Mouse (Mus musculus): ENCODE data around the gene Mgat4b.

Mgat4b gene

DNA sequence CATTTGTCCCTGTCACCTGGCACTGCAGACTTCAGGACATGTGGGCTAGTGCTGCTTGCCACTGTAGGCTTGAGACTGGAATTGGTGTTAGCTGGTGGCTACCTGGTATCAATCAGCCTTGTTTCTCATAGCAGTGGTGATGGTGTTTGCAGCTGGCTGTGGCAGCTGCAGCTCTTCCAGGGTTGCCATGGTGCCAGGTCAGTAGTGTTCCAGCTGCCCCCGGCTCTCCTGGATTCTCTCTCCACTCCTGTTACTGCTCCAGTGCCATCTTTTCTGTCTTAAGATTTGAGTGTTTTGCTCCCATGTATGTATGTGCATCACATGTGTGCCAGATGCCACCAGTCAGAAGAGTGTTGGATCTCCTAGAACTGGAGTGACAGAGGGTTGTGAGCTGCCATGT lies 42.7 kb downstream of the Mgat4b start:
- no peak for DNase-seq

DNA sequence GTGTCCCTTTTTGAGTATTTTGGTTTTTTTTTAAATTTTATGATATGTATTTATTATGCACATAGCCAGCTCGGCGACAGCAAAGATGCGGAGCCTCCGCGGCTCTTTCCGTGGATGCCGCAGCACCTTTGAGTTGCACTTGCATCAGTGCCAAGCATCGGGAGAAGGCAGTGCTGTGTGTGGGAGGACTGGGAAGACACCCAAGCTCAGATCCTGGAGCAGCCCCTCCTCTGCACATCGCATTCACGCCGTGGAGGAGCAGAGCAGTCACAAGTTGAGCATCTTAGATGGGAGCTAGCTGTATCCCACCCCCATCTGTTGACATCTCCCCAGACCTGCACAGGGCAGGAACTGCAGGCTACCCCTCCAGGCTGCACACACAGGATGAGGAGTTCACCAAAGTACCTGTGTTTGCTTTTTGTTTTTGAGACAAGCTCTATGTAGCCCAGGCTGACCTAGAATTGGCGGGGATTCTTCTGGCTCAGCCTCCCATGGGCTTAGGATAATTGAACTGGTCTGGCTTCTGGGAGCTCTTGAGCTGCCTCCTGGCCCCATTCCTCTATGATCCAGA lies 43.4 kb downstream of the Mgat4b start:
- DNase-seq, result no peak

DNA sequence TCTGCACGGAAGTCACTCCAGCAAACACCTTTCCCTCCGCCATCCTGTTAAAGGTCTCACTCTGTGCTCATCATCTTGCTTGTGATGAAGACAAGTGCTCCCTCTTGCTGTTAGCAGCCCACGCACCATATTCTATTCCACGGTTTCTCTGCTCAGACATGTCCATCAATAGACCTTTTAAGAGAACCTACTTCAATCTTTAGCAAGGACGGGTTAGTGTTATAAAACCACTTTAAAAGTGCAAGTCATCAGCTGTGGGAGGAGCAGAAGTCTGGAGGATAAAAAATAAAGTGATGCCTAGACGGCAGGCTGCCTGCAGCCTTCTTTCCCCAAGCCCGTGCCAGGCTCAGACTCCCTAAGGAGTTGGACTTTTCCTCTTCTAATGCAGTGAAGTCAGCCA lies 45.9 kb downstream of the Mgat4b start:
- DNase-seq, result no peak

DNA sequence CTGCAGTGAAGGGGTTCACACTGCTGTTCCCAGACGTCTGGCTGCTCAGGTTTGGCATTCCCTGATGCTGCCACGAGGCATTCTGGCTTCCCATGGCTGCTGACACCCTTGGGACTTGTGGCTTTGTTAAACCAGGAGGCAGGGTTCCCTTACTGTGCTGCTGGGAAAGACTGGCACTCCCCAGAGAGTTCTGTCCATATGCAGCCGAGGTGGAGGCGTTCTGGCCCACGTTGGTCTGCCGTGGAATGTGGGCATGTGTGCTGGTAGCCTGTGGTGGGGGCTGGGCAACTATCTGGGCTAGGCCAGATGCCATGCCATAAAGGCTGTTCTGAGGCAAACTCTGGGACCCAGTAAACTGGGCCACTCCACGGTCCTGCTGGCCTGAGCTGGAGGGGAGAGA lies 47.6 kb downstream of the Mgat4b start:
- no peak for DNase-seq

DNA sequence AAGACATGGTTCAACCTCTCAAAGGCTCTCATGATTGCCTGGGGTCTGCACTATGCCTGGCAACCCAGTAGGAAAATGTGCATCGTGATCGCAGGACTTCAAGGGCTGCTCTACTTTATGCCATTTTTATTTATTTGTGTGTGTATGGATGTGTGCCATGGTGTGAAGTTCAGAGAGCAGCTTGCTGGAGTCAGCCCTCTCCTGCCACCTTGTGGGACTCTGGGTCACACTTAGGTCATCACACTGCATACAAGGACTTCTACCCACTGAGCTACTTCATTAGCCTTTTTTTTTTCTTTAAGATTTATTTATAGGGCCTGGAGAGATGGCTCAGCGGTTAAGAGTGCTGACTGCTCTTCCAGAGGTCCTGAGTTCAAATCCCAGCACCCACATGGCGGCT lies 51.3 kb downstream of the Mgat4b start:
- DNase-seq, result peak; percentile 68

DNA sequence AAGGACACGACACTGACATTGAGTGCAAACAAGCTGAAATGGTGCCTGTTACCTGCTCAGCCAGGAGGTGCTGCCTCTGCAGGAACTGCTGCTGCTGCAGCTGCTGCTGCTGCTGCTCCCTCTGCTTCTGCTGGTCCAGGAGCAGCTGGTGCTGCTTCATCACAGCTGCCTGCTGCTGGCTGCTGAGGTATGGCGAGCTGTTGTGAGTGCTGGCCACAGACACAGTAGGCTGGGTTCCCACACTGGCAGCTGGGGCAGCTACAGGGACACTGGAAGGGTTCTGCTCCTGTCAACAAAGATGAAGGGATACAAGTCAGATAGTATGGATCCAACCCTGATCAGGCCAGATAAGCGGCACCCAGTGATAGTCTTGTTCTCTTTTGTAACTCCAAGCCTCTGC lies 52.5 kb downstream of the Mgat4b start:
- no peak for DNase-seq

DNA sequence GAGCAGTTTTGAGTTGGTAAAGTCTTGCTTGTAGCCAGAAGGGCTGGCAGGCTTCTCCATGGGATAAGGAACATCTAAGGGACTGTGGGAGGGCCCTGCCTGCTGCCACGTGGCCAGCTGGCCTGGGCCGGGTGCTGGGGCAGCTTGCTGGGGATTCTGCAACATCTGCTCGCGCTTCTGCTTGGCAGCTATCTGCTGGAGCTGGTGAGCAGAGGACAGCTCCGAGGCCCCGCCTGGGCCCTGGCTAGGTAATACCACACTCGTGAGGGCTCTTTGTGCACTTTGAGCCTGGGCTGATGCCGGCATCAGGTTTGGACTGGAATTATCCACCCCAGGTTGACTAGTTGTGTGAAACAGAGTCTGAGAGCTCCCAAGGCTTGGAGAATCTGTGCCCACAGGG lies 55.2 kb downstream of the Mgat4b start:
- DNase-seq, result peak; percentile 81

DNA sequence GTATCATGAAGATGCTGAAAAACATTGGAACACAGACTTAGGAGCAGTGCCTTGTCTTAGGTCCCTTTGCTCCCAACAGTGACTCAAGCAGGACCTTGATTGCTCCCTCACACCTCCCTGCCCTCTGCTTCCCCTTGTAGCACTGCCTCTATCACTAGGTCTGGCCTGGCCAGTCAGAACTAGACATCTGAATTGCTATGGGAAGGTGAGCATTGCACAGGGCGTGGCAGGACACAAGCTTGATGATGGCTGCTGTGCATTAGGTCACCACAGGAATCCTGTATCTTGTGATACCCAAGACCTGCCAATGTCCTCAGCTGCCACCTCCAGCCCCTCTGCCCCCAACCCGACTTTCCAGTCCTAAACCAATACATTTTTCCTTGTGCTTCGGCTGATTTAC lies 56.3 kb downstream of the Mgat4b start:
- no peak for DNase-seq

DNA sequence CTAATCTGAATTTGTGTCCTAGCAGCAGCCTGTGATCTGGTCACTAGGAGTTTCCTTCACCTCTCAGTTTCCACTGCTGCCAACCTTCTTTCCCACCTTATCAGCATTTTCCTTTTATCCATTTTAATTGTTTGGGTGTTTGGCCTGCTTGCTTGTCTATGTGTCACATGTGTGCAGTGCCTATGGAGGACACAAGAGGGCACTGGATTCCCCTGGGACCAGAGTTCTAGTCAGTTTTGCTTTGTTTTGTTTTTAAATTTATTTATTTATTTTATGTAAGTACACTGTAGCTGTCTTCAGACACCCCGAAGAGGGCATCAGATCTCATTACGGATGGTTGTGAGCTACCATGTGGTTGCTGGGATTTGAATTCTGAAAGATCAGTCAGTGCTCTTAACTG lies 58.5 kb downstream of the Mgat4b start:
- DNase-seq, result no peak

DNA sequence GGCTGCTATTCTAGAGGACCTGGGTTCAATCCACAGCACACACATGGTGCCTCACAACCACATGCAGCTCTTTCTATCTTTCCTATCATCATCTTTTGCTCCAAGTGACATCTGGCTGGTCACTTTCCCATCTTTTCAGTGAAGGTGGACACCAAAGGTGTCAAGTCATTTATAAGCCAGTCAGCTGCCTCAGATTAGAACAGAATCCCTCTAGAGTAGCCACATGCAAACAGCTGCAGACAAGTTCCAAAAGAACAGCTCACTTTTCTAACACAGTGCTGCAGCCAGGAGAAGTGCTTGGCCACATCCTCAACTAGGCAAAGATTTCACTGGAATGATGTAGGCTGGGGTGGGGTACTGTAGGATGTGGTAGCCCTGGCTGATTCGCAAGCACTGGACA lies 59.2 kb downstream of the Mgat4b start:
- no peak for DNase-seq

DNA sequence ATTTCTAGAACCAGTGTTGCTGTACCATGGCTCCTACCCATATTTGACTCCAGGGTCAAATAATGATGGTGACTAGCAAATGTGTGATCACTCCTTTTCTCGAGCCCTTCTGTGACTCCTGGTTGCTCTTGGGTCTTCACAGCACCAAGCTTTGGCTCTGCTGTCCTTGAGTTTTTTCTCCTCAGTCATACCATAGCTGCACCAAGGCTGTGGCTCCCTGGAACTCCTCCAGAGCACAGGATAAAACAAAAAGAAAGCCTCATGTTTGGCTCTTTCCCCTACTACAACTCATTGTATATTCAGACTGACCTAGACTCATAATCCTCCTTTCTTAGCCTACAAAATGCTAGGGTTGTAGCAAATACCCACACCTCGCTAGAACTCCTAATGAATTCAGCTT lies 62.1 kb downstream of the Mgat4b start:
- DNase-seq, result no peak

DNA sequence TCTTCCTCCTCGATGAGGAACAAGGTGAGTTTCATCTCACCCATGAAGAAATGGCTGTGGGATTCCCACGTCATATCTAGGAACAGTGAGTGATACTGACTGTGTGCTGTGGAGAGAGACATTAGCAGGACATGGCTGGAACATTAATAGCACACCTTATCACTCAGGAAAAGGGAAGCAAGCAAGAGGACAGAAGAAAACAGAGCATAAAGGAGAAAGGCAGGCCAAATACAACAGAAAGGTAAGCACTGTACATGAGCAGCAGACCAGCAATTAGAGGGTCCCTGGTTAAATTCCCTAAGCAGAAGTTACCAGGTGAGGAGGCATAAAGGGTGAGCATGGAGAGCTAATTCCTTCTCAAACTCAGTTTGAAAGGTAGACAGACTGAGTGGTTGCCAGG lies 64.4 kb downstream of the Mgat4b start:
- DNase-seq, result no peak

DNA sequence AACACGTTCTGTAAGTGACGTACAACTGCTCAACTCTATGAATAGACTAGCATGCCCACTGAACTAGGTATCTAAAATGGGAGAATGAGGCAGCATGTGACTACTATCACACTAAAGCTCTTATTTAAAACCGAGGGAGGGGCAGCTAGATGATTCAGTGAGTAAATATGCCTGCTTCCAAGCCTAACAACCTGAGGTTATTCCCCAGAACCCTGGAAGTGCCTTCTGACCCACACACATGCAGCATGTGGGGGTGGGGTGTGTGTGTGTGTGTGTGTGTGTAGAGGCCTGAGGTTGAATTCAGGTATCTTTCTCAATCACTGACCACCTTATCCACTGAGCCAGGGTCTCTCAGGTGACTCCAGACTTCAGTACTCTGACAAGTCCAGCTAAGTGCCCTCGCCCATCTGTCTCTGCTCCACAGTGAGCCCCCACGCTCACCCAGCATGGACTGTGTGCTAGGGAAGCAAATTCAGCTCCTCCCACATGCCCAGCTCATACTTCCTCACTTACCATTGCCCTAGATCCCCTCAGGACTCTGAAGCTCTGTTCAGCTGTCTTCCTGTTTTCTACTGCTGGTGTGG lies 65.0 kb downstream of the Mgat4b start:
- DNase-seq, result no peak

DNA sequence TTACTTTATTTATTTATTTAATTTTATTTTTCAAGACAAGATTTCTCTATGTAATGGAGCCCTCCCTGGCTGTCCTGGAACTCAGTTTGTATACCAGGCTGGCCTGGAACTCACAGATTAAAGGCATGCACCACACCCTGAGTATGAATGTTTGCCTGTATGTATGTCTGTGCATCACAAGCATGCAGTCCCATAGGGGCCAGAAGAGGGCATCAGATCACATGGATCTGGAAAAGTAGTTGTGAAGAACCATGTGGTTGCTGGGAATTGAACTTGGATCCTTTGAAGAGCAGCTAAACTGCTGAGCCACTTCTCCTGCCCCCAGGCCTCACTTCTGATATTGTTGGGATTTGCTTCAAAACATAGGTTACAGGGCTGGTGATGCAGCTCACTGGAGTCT lies 66.3 kb downstream of the Mgat4b start:
- no peak for DNase-seq

DNA sequence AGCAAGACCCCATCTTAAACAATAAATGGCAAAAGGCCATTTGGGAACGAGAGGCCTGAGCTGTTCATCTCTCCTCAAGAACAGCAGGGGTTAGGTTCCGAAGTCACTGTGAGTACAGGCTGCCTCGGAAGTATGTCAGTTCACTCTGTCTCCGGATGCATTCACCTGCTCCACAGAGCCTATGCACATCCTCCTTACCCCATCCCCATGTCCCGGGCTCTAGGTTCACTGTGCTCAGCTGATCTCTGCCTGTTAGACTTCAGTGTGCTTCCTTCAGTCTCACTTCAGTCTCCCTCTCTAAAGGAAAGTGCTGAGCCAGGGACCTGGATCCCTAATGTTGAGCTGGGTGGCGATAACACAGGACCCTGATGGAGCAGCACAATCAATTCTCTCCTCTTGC lies 67.0 kb downstream of the Mgat4b start:
- DNase-seq, result no peak

DNA sequence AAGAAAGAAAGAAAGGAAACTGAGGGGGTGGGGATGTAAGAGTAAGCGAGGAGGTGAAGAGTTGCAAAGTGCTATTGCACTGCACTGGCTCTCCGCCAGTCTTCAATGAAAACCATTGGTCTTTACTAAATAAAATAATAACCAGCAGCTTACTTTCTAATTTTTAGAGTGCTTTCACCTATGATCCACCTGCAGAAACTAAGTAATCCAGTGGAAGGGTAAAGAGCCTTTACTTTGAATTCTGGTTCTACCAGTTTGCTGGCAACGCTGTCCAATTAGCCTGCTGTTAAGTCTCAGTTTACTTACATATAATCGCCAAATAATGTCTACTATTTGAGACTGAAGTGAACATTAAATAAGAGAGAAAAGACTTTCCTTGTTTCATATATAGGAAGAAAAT lies 68.3 kb downstream of the Mgat4b start:
- no peak for DNase-seq

DNA sequence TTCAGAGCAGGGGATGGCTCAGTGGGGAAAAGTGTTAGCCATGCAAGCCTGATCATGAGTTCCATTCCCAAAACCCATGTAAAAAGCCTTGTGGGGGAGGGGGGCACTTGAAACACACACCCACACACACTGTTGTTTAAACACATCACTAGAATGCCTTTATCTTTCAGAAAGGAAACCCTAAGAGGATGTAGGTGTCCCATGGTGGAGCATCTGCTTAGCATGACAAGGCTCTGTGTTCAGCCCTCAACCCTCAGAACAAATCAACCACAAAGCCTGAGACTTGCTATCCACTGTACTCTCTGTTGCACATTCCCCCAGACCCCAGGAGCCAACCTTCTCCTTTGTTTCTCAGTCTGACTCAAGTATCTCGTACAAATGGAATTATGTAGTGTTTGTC lies 69.4 kb downstream of the Mgat4b start:
- no peak for DNase-seq

Data from kidney, adult 18-20 months (tissue).